21 mouse cellular contexts compared by ENCODE assay signal in genomic region chr17:31447766-31448165, GRCm38 (mm10).
A peak's percentile ranks its signal among the peaks of the same experiment; 100 is the strongest.
DNase-seq lines count a peak whose midpoint lies in the region; ATAC-seq lines count a peak whose summit lies in the region.
"Had no signal": no experiment of that assay in that cellular context is flagged by ENCODE, and none has a peak within 500 bp of the region (broad histone marks: within the 10 kb centered on the region; RNA-seq: fewer than 3 reads in every experiment).

No protein-coding gene starts in this region.

- peak; percentile 53 for DNase-seq in cerebellum, adult 9-10 months
- DNase-seq in cerebellum, postnatal 14 days = peak; percentile 63 to 74
- DNase-seq in cerebellum, adult 8-10 months = no peak
- peak; percentile 21 for DNase-seq in 416B (ENCODE audit: low read depth)
- peak; percentile 49 to 59 for DNase-seq in cerebellum, postnatal 25 days
- no peak for DNase-seq in lung, adult 18-20 months
- no peak for DNase-seq in yolk sac, embryonic 10.5 days (ENCODE audit: low spot score)
- DNase-seq: adrenal gland, adult 2 months; adrenal gland, postnatal 14 days; gastrocnemius, adult 2 months; gastrocnemius, postnatal 14 days; heart, adult 18-20 months; heart, postnatal 10 days; heart, postnatal 36 days; kidney, adult 11 months had no signal

- no peak for ATAC-seq in cerebellum, adult (ENCODE audit: insufficient number of reproducible peaks, low FRiP score, low TSS enrichment)
- ATAC-seq: CD4-positive, CD25-positive, alpha-beta regulatory T cell, adult 4 months; forebrain, embryonic 14.5 days; forebrain, postnatal 0 days; hindbrain, embryonic 16.5 days; intestine, embryonic 15.5 days had no signal

Comparison
In these comparisons a context has a peak if more than half of its experiments do, and no peak if none do; other contexts are left out.
1. DNase-seq: peak in cerebellum, adult 9-10 months (single experiment), cerebellum, postnatal 14 days (2 of 2), 416B (single experiment) and cerebellum, postnatal 25 days (2 of 2); none in cerebellum, adult 8-10 months (single experiment), lung, adult 18-20 months (0 of 2) and yolk sac, embryonic 10.5 days (single experiment).